Mouse (Mus musculus) CH12.LX (cell line): ENCODE data around the gene Il27.

ENCODE experiments used
- CHD2 ChIP-seq: IDR thresholded peaks from 2 replicates; pipeline ENCODE4 v1.6.1; 2011; ENCODE audit warnings: low read length, improper control_type of control experiment
- CTCF ChIP-seq, 2 experiments: IDR thresholded peaks in 1 of 2; conservative IDR thresholded peaks in 1 of 2; 2 replicates each; pipeline ENCODE4 v1.5.1; 2011 to 2012; ENCODE audit warnings: low read depth in 2 of 2, low read length in 2 of 2, improper control_type of control experiment in 1 of 2, inconsistent platforms in 1 of 2, mild to moderate bottlenecking in 1 of 2, moderate library complexity in 1 of 2
- EP300 ChIP-seq: IDR thresholded peaks from 2 replicates; pipeline ENCODE4 v1.6.1; 2011; ENCODE audit warnings: low read length, improper control_type of control experiment
- JUND ChIP-seq: conservative IDR thresholded peaks from 2 replicates; pipeline ENCODE4 v1.6.1; 2011; ENCODE audit warnings: low read depth, low read length, improper control_type of control experiment
- MYC ChIP-seq: IDR thresholded peaks from 2 replicates; pipeline ENCODE4 v1.6.1; 2011; ENCODE audit warnings: low read depth, mild to moderate bottlenecking, improper control_type of control experiment, low read length
- PAX5 ChIP-seq: IDR thresholded peaks from 2 replicates; pipeline ENCODE4 v1.6.1; 2012; ENCODE audit warnings: low read length, inconsistent platforms, mixed read lengths
- SIN3A ChIP-seq: IDR thresholded peaks from 2 replicates; pipeline ENCODE4 v1.6.1; 2012; ENCODE audit warnings: low read length, improper control_type of control experiment, inconsistent platforms
- ZKSCAN1 ChIP-seq: IDR thresholded peaks from 2 replicates; pipeline ENCODE4 v1.6.1; 2012; ENCODE audit warnings: low read depth, inconsistent platforms, low read length, improper control_type of control experiment, borderline replicate concordance
- ZMIZ1 ChIP-seq: IDR thresholded peaks from 2 replicates; pipeline ENCODE4 v1.6.1; 2012; ENCODE audit warnings: low read depth, mild to moderate bottlenecking, inconsistent platforms, low read length, improper control_type of control experiment
- ZNF384 ChIP-seq: IDR thresholded peaks from 2 replicates; pipeline ENCODE4 v1.6.1; 2012; ENCODE audit warnings: low read depth, low read length, improper control_type of control experiment, inconsistent platforms

- TF ChIP-seq PAX5 (no peak), ZNF384 (no peak), ZMIZ1 (no peak), ZKSCAN1 (no peak), EP300 (no peak), MYC (no peak), CHD2 (no peak), CTCF (conservative IDR thresholded peaks at IDR 0.05 in 1 of 2, IDR thresholded peaks at IDR 0.05 in 1 of 2; ENCODE audit: low read depth in 2 of 2, low read length in 2 of 2) (no peak), JUND (no peak), SIN3A (no peak)
These were observed 49.6 kb upstream of the Il27 start for GRCm38 (mm10) chr7:126644345-126644744.
